Mouse (Mus musculus): Measurements from ENCODE around the gene Htra2. TPM values are rescaled to one million over a fixed set of nuclear protein-coding genes. Genes with fewer than 3 reads are reported as not detected.

The Htra2 gene
- polyA plus RNA-seq, 1 experiment: 96.2 TPM

GRCm38 (mm10) chr6:83101316-83101687 is 46.2 kb upstream of the Htra2 start, which contains the start of the genes Ccdc142 and Gm42688:
Ccdc142 (plus strand) TSS chr6:83101601.
Gm42688 (plus strand) TSS chr6:83101617.
- no peaks in the 10 kb centered on the region for H3K79me2 ChIP-seq (ENCODE audit: control insufficient read depth, insufficient read depth)
- H3K4me2 ChIP-seq (ENCODE audit: low read depth): peak within 1 kb of the TSS; percentile 99
- H3K36me3 ChIP-seq (ENCODE audit: control insufficient read depth, insufficient read depth): no peaks in the 10 kb centered on the region
- peak within 1 kb of the TSS; percentile 38 for H3ac ChIP-seq (ENCODE audit: control insufficient read depth, insufficient read length)
- TF ChIP-seq USF1 (IDR thresholded peaks at IDR 0.05; ENCODE audit: low read depth) (peak; percentile 38), TCF3 (IDR thresholded peaks at IDR 0.05; ENCODE audit: insufficient read length, low read depth) (no peak), MYOG (IDR thresholded peaks at IDR 0.05; ENCODE audit: control insufficient read depth in 1 of 3, insufficient read depth in 1 of 3, insufficient read length in 2 of 3, low read depth in 2 of 3) (peak in 1 of 3 experiments; percentile 3), POLR2A (IDR thresholded peaks at IDR 0.05; ENCODE audit: insufficient read length, low read depth) (peak; percentile 69), POLR2AphosphoS2 (IDR thresholded peaks at IDR 0.05; ENCODE audit: insufficient read length, low read depth) (peak; percentile 66)
- H3K27me3 ChIP-seq (ENCODE audit: control insufficient read depth, insufficient read depth, insufficient read length): no peaks in the 10 kb centered on the region
- H3K4me3 ChIP-seq: peak within 1 kb of the TSS; percentile 49

- Histone ChIP-seq H3K79me2 (ENCODE audit: control insufficient read depth, insufficient read depth) (no peaks in the 10 kb centered on the region), H3K27me3 (ENCODE audit: control insufficient read depth, insufficient read depth, insufficient read length) (no peaks in the 10 kb centered on the region), H3ac (ENCODE audit: control insufficient read depth, insufficient read length) (no peak overlapping the region), H3K36me3 (ENCODE audit: control insufficient read depth, insufficient read depth) (no peaks in the 10 kb centered on the region), H3K4me2 (ENCODE audit: low read depth) (no peak overlapping the region), H3K4me3 (no peak overlapping the region)
- no peak for TF ChIP-seq MAX (IDR thresholded peaks at IDR 0.05; ENCODE audit: low read depth)
- no peak for TF ChIP-seq E2F4 (IDR thresholded peaks at IDR 0.05; ENCODE audit: insufficient read depth)
- no peak for TF ChIP-seq POLR2AphosphoS2 (IDR thresholded peaks at IDR 0.05; ENCODE audit: insufficient read length, low read depth)
- TF ChIP-seq CEBPB (IDR thresholded peaks at IDR 0.05; ENCODE audit: insufficient read depth, poor library complexity, severe bottlenecking): no peak
- TF ChIP-seq REST (IDR thresholded peaks at IDR 0.05; ENCODE audit: insufficient read depth, insufficient read length): no peak
- no peak for TF ChIP-seq MYOG (IDR thresholded peaks at IDR 0.05; ENCODE audit: control insufficient read depth in 1 of 3, insufficient read depth in 1 of 3, insufficient read length in 2 of 3, low read depth in 2 of 3)
- no peak for TF ChIP-seq SRF (IDR thresholded peaks at IDR 0.05; ENCODE audit: control insufficient read depth, insufficient read length, low read depth)
- no peak for TF ChIP-seq POLR2A (IDR thresholded peaks at IDR 0.05; ENCODE audit: insufficient read length, low read depth)
- no peak for TF ChIP-seq TCF3 (IDR thresholded peaks at IDR 0.05; ENCODE audit: insufficient read length, low read depth)
- TF ChIP-seq MYOD1 (IDR thresholded peaks at IDR 0.05; ENCODE audit: control insufficient read depth in 1 of 3, insufficient read length in 2 of 3, low read depth in 2 of 3): no peak
- TF ChIP-seq USF1 (IDR thresholded peaks at IDR 0.05; ENCODE audit: low read depth): no peak
- TF ChIP-seq TCF12 (IDR thresholded peaks at IDR 0.05; ENCODE audit: insufficient read depth, poor library complexity, severe bottlenecking): no peak
Observed at GRCm38 (mm10) chr6:83098411-83098810, 43.3 kb upstream of the Htra2 start.

GRCm38 (mm10) chr6:83095968-83096367 is 40.9 kb upstream of the Htra2 start:
- Histone ChIP-seq H3K4me3 (no peak overlapping the region), H3K27me3 (ENCODE audit: control insufficient read depth, insufficient read depth, insufficient read length) (peaks cover 8% of the 10 kb centered on the region), H3K36me3 (ENCODE audit: control insufficient read depth, insufficient read depth) (no peaks in the 10 kb centered on the region), H3ac (ENCODE audit: control insufficient read depth, insufficient read length) (no peak overlapping the region), H3K4me2 (ENCODE audit: low read depth) (no peak overlapping the region), H3K79me2 (ENCODE audit: control insufficient read depth, insufficient read depth) (no peaks in the 10 kb centered on the region)
- TF ChIP-seq USF1 (IDR thresholded peaks at IDR 0.05; ENCODE audit: low read depth) (no peak), MYOG (IDR thresholded peaks at IDR 0.05; ENCODE audit: control insufficient read depth in 1 of 3, insufficient read depth in 1 of 3, insufficient read length in 2 of 3, low read depth in 2 of 3) (no peak), TCF12 (IDR thresholded peaks at IDR 0.05; ENCODE audit: insufficient read depth, poor library complexity, severe bottlenecking) (no peak), E2F4 (IDR thresholded peaks at IDR 0.05; ENCODE audit: insufficient read depth) (no peak), REST (IDR thresholded peaks at IDR 0.05; ENCODE audit: insufficient read depth, insufficient read length) (no peak), POLR2AphosphoS2 (IDR thresholded peaks at IDR 0.05; ENCODE audit: insufficient read length, low read depth) (no peak), CEBPB (IDR thresholded peaks at IDR 0.05; ENCODE audit: insufficient read depth, poor library complexity, severe bottlenecking) (no peak), SRF (IDR thresholded peaks at IDR 0.05; ENCODE audit: control insufficient read depth, insufficient read length, low read depth) (no peak), MAX (IDR thresholded peaks at IDR 0.05; ENCODE audit: low read depth) (no peak), POLR2A (IDR thresholded peaks at IDR 0.05; ENCODE audit: insufficient read length, low read depth) (no peak), TCF3 (IDR thresholded peaks at IDR 0.05; ENCODE audit: insufficient read length, low read depth) (no peak), MYOD1 (IDR thresholded peaks at IDR 0.05; ENCODE audit: control insufficient read depth in 1 of 3, insufficient read length in 2 of 3, low read depth in 2 of 3) (no peak)

GRCm38 (mm10) chr6:83092416-83093127 is 37.5 kb upstream of the Htra2 start:
- Histone ChIP-seq H3K79me2 (ENCODE audit: control insufficient read depth, insufficient read depth) (no peaks in the 10 kb centered on the region), H3K4me3 (no peak overlapping the region), H3ac (ENCODE audit: control insufficient read depth, insufficient read length) (no peak overlapping the region), H3K36me3 (ENCODE audit: control insufficient read depth, insufficient read depth) (no peaks in the 10 kb centered on the region), H3K27me3 (ENCODE audit: control insufficient read depth, insufficient read depth, insufficient read length) (peaks cover 33% of the 10 kb centered on the region), H3K4me2 (ENCODE audit: low read depth) (no peak overlapping the region)
- TF ChIP-seq E2F4 (IDR thresholded peaks at IDR 0.05; ENCODE audit: insufficient read depth) (no peak), MAX (IDR thresholded peaks at IDR 0.05; ENCODE audit: low read depth) (no peak), REST (IDR thresholded peaks at IDR 0.05; ENCODE audit: insufficient read depth, insufficient read length) (no peak), CEBPB (IDR thresholded peaks at IDR 0.05; ENCODE audit: insufficient read depth, poor library complexity, severe bottlenecking) (no peak), MYOD1 (IDR thresholded peaks at IDR 0.05; ENCODE audit: control insufficient read depth in 1 of 3, insufficient read length in 2 of 3, low read depth in 2 of 3) (no peak)

- no peak overlapping the region for H3K4me2 ChIP-seq (ENCODE audit: low read depth)
- H3K27me3 ChIP-seq (ENCODE audit: control insufficient read depth, insufficient read depth, insufficient read length): peaks cover 47% of the 10 kb centered on the region
- H3K4me3 ChIP-seq: no peak overlapping the region
- H3K79me2 ChIP-seq (ENCODE audit: control insufficient read depth, insufficient read depth): no peaks in the 10 kb centered on the region
- no peaks in the 10 kb centered on the region for H3K36me3 ChIP-seq (ENCODE audit: control insufficient read depth, insufficient read depth)
- TF ChIP-seq POLR2A (IDR thresholded peaks at IDR 0.05; ENCODE audit: insufficient read length, low read depth) (no peak), POLR2AphosphoS2 (IDR thresholded peaks at IDR 0.05; ENCODE audit: insufficient read length, low read depth) (no peak), USF1 (IDR thresholded peaks at IDR 0.05; ENCODE audit: low read depth) (no peak), CEBPB (IDR thresholded peaks at IDR 0.05; ENCODE audit: insufficient read depth, poor library complexity, severe bottlenecking) (no peak), TCF12 (IDR thresholded peaks at IDR 0.05; ENCODE audit: insufficient read depth, poor library complexity, severe bottlenecking) (no peak), MAX (IDR thresholded peaks at IDR 0.05; ENCODE audit: low read depth) (no peak), SRF (IDR thresholded peaks at IDR 0.05; ENCODE audit: control insufficient read depth, insufficient read length, low read depth) (no peak), E2F4 (IDR thresholded peaks at IDR 0.05; ENCODE audit: insufficient read depth) (no peak), MYOD1 (IDR thresholded peaks at IDR 0.05; ENCODE audit: control insufficient read depth in 1 of 3, insufficient read length in 2 of 3, low read depth in 2 of 3) (no peak), MYOG (IDR thresholded peaks at IDR 0.05; ENCODE audit: control insufficient read depth in 1 of 3, insufficient read depth in 1 of 3, insufficient read length in 2 of 3, low read depth in 2 of 3) (no peak), REST (IDR thresholded peaks at IDR 0.05; ENCODE audit: insufficient read depth, insufficient read length) (no peak), TCF3 (IDR thresholded peaks at IDR 0.05; ENCODE audit: insufficient read length, low read depth) (no peak)
- no peak overlapping the region for H3ac ChIP-seq (ENCODE audit: control insufficient read depth, insufficient read length)
Observed at GRCm38 (mm10) chr6:83087926-83088260, 32.8 kb upstream of the Htra2 start.
